Mouse (Mus musculus) G1E (cell line): ENCODE measurements at regions not wholly inside any gene's neighbourhood (a gene's known extent, or its start where the extent isn't known, plus 50 kb on each side); places are given as distances from the start of the nearest gene placed in this dataset.

ENCODE experiments used
- ATAC-seq: 2 replicates; pipeline ENCODE4 v1.8.0; 2016; ENCODE audit warnings: mild to moderate bottlenecking; ENCODE audit not compliant: insufficient number of reproducible peaks, poor library complexity, low FRiP score, severe bottlenecking; ENCODE audit errors: extremely low read depth
- DNase-seq: peaks from one replicate; pipeline ENCODE4 v3.0.0; 2012; ENCODE audit warnings: low spot score
- H3K27me3 ChIP-seq: 2 replicates; pipeline ENCODE4 v1.6.1; 2012; ENCODE audit warnings: mild to moderate bottlenecking, low read length, inconsistent platforms; ENCODE audit not compliant: insufficient read depth
- H3K36me3 ChIP-seq: replicated peaks from 2 replicates; pipeline ENCODE3; 2012; ENCODE audit warnings: mild to moderate bottlenecking, inconsistent platforms
- H3K4me1 ChIP-seq: 2 replicates; pipeline ENCODE4 v1.6.1; 2012; ENCODE audit warnings: low read depth, low read length, inconsistent platforms, mixed read lengths; ENCODE audit not compliant: insufficient read depth
- H3K4me3 ChIP-seq: 2 replicates; pipeline ENCODE4 v1.5.1; 2012; ENCODE audit warnings: low read depth, mild to moderate bottlenecking, inconsistent platforms, low read length, moderate library complexity, mixed read lengths
- H3K9me3 ChIP-seq: replicated peaks from 2 replicates; pipeline ENCODE4 v1.6.1; 2012; ENCODE audit warnings: inconsistent platforms
- CTCF ChIP-seq: IDR thresholded peaks from 2 replicates; pipeline ENCODE4 v1.5.1; 2012; ENCODE audit warnings: low read depth, low read length, inconsistent platforms, mixed read lengths
- GATA1 ChIP-seq: IDR thresholded peaks from 2 replicates; pipeline ENCODE4 v1.6.1; 2012; ENCODE audit warnings: borderline replicate concordance, low read length, inconsistent platforms, mixed read lengths
- GATA2 ChIP-seq: IDR thresholded peaks from 2 replicates; pipeline ENCODE4 v1.6.1; 2012; ENCODE audit warnings: low read depth, low read length, inconsistent platforms, borderline replicate concordance
- POLR2AphosphoS5 ChIP-seq: IDR thresholded peaks from 2 replicates; pipeline ENCODE4 v1.6.1; 2012; ENCODE audit warnings: low read depth, low read length, inconsistent platforms; ENCODE audit not compliant: insufficient replicate concordance
- TAL1 ChIP-seq: conservative IDR thresholded peaks from 2 replicates; pipeline ENCODE4 v1.6.1; 2012; ENCODE audit warnings: low read depth, low read length, inconsistent platforms, mixed read lengths

GRCm38 (mm10) chr13:35383624-35384018, 276.0 kb upstream of the Cdyl start:
- Histone ChIP-seq H3K4me3 (no peak overlapping the region), H3K36me3 (no peaks in the 10 kb centered on the region), H3K9me3 (no peaks in the 10 kb centered on the region), H3K4me1 (no peaks in the 10 kb centered on the region), H3K27me3 (peaks cover 15% of the 10 kb centered on the region)
- DNase-seq (no peak), ATAC-seq (no peak)
- TF ChIP-seq CTCF (no peak), TAL1 (no peak), POLR2AphosphoS5 (no peak), GATA1 (no peak)

DNA sequence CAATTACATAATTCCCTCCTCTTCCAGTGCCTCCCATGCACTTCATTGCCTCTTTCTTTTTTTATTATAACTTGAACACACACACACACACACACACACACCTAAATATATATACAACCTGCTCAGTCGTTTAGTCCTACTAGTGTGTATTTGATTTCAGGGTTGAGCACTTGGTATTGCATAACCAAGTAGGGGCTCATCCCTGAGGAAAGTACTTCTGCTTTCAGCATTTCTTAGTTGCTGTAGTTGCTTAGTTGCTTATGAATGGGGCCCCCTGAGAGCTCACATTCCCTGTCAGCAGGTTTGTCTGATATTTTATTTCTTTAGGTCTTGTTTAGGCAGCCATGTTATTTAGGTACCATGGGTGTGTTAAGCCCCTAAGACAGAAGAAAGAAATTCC, 271.3 kb upstream of the Cdyl start:
- ATAC-seq (no peak), DNase-seq (no peak)
- H3K36me3 ChIP-seq, result no peaks in the 10 kb centered on the region
- no peak for TF ChIP-seq TAL1
- no peak for TF ChIP-seq GATA1
- no peak for TF ChIP-seq GATA2
- TF ChIP-seq POLR2AphosphoS5, result no peak
- TF ChIP-seq CTCF, result no peak
- H3K4me1 ChIP-seq, result no peaks in the 10 kb centered on the region
- H3K9me3 ChIP-seq, result no peaks in the 10 kb centered on the region
- H3K27me3 ChIP-seq, result peaks cover 30% of the 10 kb centered on the region
- no peak overlapping the region for H3K4me3 ChIP-seq

- Histone ChIP-seq H3K36me3 (no peaks in the 10 kb centered on the region), H3K4me3 (no peak overlapping the region), H3K4me1 (no peaks in the 10 kb centered on the region), H3K9me3 (no peaks in the 10 kb centered on the region), H3K27me3 (peaks cover 25% of the 10 kb centered on the region)
- no peak for DNase-seq
- TF ChIP-seq GATA2 (no peak), CTCF (no peak), POLR2AphosphoS5 (no peak), TAL1 (no peak), GATA1 (no peak)
- ATAC-seq, result no peak
These were observed 269.7 kb upstream of the Cdyl start for GRCm38 (mm10) chr13:35389781-35390525.

- DNase-seq (no peak), ATAC-seq (no peak)
- no peaks in the 10 kb centered on the region for H3K9me3 ChIP-seq
- no peaks in the 10 kb centered on the region for H3K36me3 ChIP-seq
- H3K27me3 ChIP-seq, result peaks cover 25% of the 10 kb centered on the region
- TF ChIP-seq POLR2AphosphoS5, result no peak
- no peak for TF ChIP-seq CTCF
- TF ChIP-seq TAL1, result no peak
- no peaks in the 10 kb centered on the region for H3K4me1 ChIP-seq
- no peak overlapping the region for H3K4me3 ChIP-seq
These were observed 269.1 kb upstream of the Cdyl start for GRCm38 (mm10) chr13:35390526-35390880.

- Histone ChIP-seq H3K36me3 (no peaks in the 10 kb centered on the region), H3K9me3 (no peaks in the 10 kb centered on the region), H3K4me1 (no peaks in the 10 kb centered on the region), H3K4me3 (no peak overlapping the region), H3K27me3 (peaks cover 18% of the 10 kb centered on the region)
- TF ChIP-seq TAL1, result no peak
- TF ChIP-seq POLR2AphosphoS5, result no peak
- no peak for TF ChIP-seq CTCF
- TF ChIP-seq GATA1, result no peak
- no peak for TF ChIP-seq GATA2
- DNase-seq, result no peak
- no peak for ATAC-seq
These were observed 267.5 kb upstream of the Cdyl start for GRCm38 (mm10) chr13:35392167-35392566.

GRCm38 (mm10) chr13:35395192-35395591, 264.4 kb upstream of the Cdyl start:
- Histone ChIP-seq H3K4me1 (no peaks in the 10 kb centered on the region), H3K27me3 (peaks cover 21% of the 10 kb centered on the region), H3K9me3 (no peaks in the 10 kb centered on the region), H3K36me3 (no peaks in the 10 kb centered on the region), H3K4me3 (no peak overlapping the region)
- no peak for TF ChIP-seq GATA2
- no peak for TF ChIP-seq GATA1
- TF ChIP-seq TAL1, result no peak
- TF ChIP-seq CTCF, result no peak
- TF ChIP-seq POLR2AphosphoS5, result no peak
- no peak for DNase-seq
- no peak for ATAC-seq

- no peak overlapping the region for H3K4me3 ChIP-seq
- no peak for TF ChIP-seq GATA1
- TF ChIP-seq POLR2AphosphoS5, result no peak
- TF ChIP-seq TAL1, result no peak
- no peak for TF ChIP-seq GATA2
- TF ChIP-seq CTCF, result no peak
- no peaks in the 10 kb centered on the region for H3K9me3 ChIP-seq
- H3K4me1 ChIP-seq, result no peaks in the 10 kb centered on the region
- no peak for DNase-seq
- peaks cover 21% of the 10 kb centered on the region for H3K27me3 ChIP-seq
- ATAC-seq, result no peak
- no peaks in the 10 kb centered on the region for H3K36me3 ChIP-seq
These were observed 264.0 kb upstream of the Cdyl start for GRCm38 (mm10) chr13:35395630-35396029.
